Mouse (Mus musculus): ENCODE data around the gene Kbtbd8. TPM values are rescaled to one million over a fixed set of nuclear protein-coding genes. Genes with fewer than 3 reads are reported as not detected.

The Kbtbd8 gene
- polyA plus RNA-seq, 1 experiment from 2014 or later, result 1.4 TPM

- 16% methylated on average over 21 of the region's 21 CpGs for whole genome bisulfite sequencing
- peak; percentile 95 for TF ChIP-seq CTCF (IDR thresholded peaks at IDR 0.05; ENCODE audit: low read depth)
- H3K9me3 ChIP-seq (replicated peaks; ENCODE audit: low read length), result no peaks in the 10 kb centered on the region
- no peak overlapping the region for H3K4me2 ChIP-seq (ENCODE audit: low read length)
- H3K36me3 ChIP-seq (ENCODE audit: insufficient read depth, low read length), result no peaks in the 10 kb centered on the region
- DNase-seq (ENCODE audit: low spot score) (peak; percentile 90), ATAC-seq (replicated peaks; ENCODE audit: low FRiP score, low read depth) (no peak)
- H3K9ac ChIP-seq (ENCODE audit: low read depth, low read length), result no peak overlapping the region
- H3K4me1 ChIP-seq (replicated peaks; ENCODE audit: insufficient read depth, low read length), result no peaks in the 10 kb centered on the region
- H3K27me3 ChIP-seq (ENCODE audit: insufficient read depth, low read length), result no peaks in the 10 kb centered on the region
- H3K4me3 ChIP-seq (replicated peaks; ENCODE audit: low read depth, low read length), result no peak overlapping the region
- no peak overlapping the region for H3K27ac ChIP-seq
Measured at GRCm38 (mm10) chr6:95098366-95099109, 18.5 kb upstream of the Kbtbd8 start.

- no peak overlapping the region for H3K27ac ChIP-seq
- H3K9ac ChIP-seq (ENCODE audit: low read depth, low read length), result no peak overlapping the region
- ATAC-seq (replicated peaks; ENCODE audit: low FRiP score, low read depth) (no peak), DNase-seq (ENCODE audit: low spot score) (no peak)
- no peaks in the 10 kb centered on the region for H3K9me3 ChIP-seq (replicated peaks; ENCODE audit: low read length)
- no peaks in the 10 kb centered on the region for H3K36me3 ChIP-seq (ENCODE audit: insufficient read depth, low read length)
- no peaks in the 10 kb centered on the region for H3K4me1 ChIP-seq (replicated peaks; ENCODE audit: insufficient read depth, low read length)
- TF ChIP-seq CTCF (IDR thresholded peaks at IDR 0.05; ENCODE audit: low read depth), result no peak
- 55% methylated on average over 3 of the region's 3 CpGs for WGBS
- H3K4me3 ChIP-seq (replicated peaks; ENCODE audit: low read depth, low read length), result no peak overlapping the region
- H3K4me2 ChIP-seq (ENCODE audit: low read length), result no peak overlapping the region
- no peaks in the 10 kb centered on the region for H3K27me3 ChIP-seq (ENCODE audit: insufficient read depth, low read length)
Measured at GRCm38 (mm10) chr6:95103706-95104105, 13.3 kb upstream of the Kbtbd8 start.

- no peak overlapping the region for H3K9ac ChIP-seq (ENCODE audit: low read depth, low read length)
- ATAC-seq (replicated peaks; ENCODE audit: low FRiP score, low read depth) (no peak), DNase-seq (ENCODE audit: low spot score) (no peak)
- no peak overlapping the region for H3K4me3 ChIP-seq (replicated peaks; ENCODE audit: low read depth, low read length)
- no peaks in the 10 kb centered on the region for H3K4me1 ChIP-seq (replicated peaks; ENCODE audit: insufficient read depth, low read length)
- no peaks in the 10 kb centered on the region for H3K9me3 ChIP-seq (replicated peaks; ENCODE audit: low read length)
- no peak overlapping the region for H3K4me2 ChIP-seq (ENCODE audit: low read length)
- no peak overlapping the region for H3K27ac ChIP-seq
- TF ChIP-seq CTCF (IDR thresholded peaks at IDR 0.05; ENCODE audit: low read depth), result no peak
- no peaks in the 10 kb centered on the region for H3K27me3 ChIP-seq (ENCODE audit: insufficient read depth, low read length)
- no peaks in the 10 kb centered on the region for H3K36me3 ChIP-seq (ENCODE audit: insufficient read depth, low read length)
Measured at GRCm38 (mm10) chr6:95108437-95108836, 8.6 kb upstream of the Kbtbd8 start.

GRCm38 (mm10) chr6:95109691-95110450, 7.2 kb upstream of the Kbtbd8 start:
- no peaks in the 10 kb centered on the region for H3K9me3 ChIP-seq (replicated peaks; ENCODE audit: low read length)
- DNase-seq (ENCODE audit: low spot score) (no peak), ATAC-seq (replicated peaks; ENCODE audit: low FRiP score, low read depth) (no peak)
- no peak overlapping the region for H3K4me3 ChIP-seq (replicated peaks; ENCODE audit: low read depth, low read length)
- no peak for TF ChIP-seq CTCF (IDR thresholded peaks at IDR 0.05; ENCODE audit: low read depth)
- H3K27ac ChIP-seq, result no peak overlapping the region
- H3K4me1 ChIP-seq (replicated peaks; ENCODE audit: insufficient read depth, low read length), result no peaks in the 10 kb centered on the region
- WGBS, result 90% methylated on average over 6 of the region's 6 CpGs
- no peak overlapping the region for H3K4me2 ChIP-seq (ENCODE audit: low read length)
- H3K9ac ChIP-seq (ENCODE audit: low read depth, low read length), result no peak overlapping the region
- no peaks in the 10 kb centered on the region for H3K27me3 ChIP-seq (ENCODE audit: insufficient read depth, low read length)
- no peaks in the 10 kb centered on the region for H3K36me3 ChIP-seq (ENCODE audit: insufficient read depth, low read length)

- H3K27ac ChIP-seq, result no peak overlapping the region
- 62% methylated on average over 5 of the region's 5 CpGs for WGBS
- ATAC-seq (replicated peaks; ENCODE audit: low FRiP score, low read depth) (no peak), DNase-seq (ENCODE audit: low spot score) (no peak)
- no peaks in the 10 kb centered on the region for H3K36me3 ChIP-seq (ENCODE audit: insufficient read depth, low read length)
- TF ChIP-seq CTCF (IDR thresholded peaks at IDR 0.05; ENCODE audit: low read depth), result no peak
- no peaks in the 10 kb centered on the region for H3K27me3 ChIP-seq (ENCODE audit: insufficient read depth, low read length)
- no peaks in the 10 kb centered on the region for H3K4me1 ChIP-seq (replicated peaks; ENCODE audit: insufficient read depth, low read length)
- H3K4me2 ChIP-seq (ENCODE audit: low read length), result no peak overlapping the region
- no peak overlapping the region for H3K4me3 ChIP-seq (replicated peaks; ENCODE audit: low read depth, low read length)
- no peaks in the 10 kb centered on the region for H3K9me3 ChIP-seq (replicated peaks; ENCODE audit: low read length)
- no peak overlapping the region for H3K9ac ChIP-seq (ENCODE audit: low read depth, low read length)
Measured at GRCm38 (mm10) chr6:95112015-95112414, 5.0 kb upstream of the Kbtbd8 start.

- 61% methylated on average over 8 of the region's 8 CpGs for WGBS
- ATAC-seq (replicated peaks; ENCODE audit: low FRiP score, low read depth), result no peak
- H3K27ac ChIP-seq, result no peak overlapping the region
- DNase-seq (ENCODE audit: low spot score), result no peak
- H3K36me3 ChIP-seq (ENCODE audit: insufficient read depth, low read length), result no peaks in the 10 kb centered on the region
- no peak overlapping the region for H3K9ac ChIP-seq (ENCODE audit: low read depth, low read length)
- no peaks in the 10 kb centered on the region for H3K27me3 ChIP-seq (ENCODE audit: insufficient read depth, low read length)
- no peak overlapping the region for H3K4me3 ChIP-seq (replicated peaks; ENCODE audit: low read depth, low read length)
- no peak overlapping the region for H3K4me2 ChIP-seq (ENCODE audit: low read length)
- no peak for TF ChIP-seq CTCF (IDR thresholded peaks at IDR 0.05; ENCODE audit: low read depth)
- no peaks in the 10 kb centered on the region for H3K9me3 ChIP-seq (replicated peaks; ENCODE audit: low read length)
- no peaks in the 10 kb centered on the region for H3K4me1 ChIP-seq (replicated peaks; ENCODE audit: insufficient read depth, low read length)
Measured at GRCm38 (mm10) chr6:95116513-95116912, 527 bp upstream of the Kbtbd8 start.

All from kidney, postnatal 0 days (tissue).